Mouse (Mus musculus): ENCODE results near the gene Kras.

Kras gene

DNA sequence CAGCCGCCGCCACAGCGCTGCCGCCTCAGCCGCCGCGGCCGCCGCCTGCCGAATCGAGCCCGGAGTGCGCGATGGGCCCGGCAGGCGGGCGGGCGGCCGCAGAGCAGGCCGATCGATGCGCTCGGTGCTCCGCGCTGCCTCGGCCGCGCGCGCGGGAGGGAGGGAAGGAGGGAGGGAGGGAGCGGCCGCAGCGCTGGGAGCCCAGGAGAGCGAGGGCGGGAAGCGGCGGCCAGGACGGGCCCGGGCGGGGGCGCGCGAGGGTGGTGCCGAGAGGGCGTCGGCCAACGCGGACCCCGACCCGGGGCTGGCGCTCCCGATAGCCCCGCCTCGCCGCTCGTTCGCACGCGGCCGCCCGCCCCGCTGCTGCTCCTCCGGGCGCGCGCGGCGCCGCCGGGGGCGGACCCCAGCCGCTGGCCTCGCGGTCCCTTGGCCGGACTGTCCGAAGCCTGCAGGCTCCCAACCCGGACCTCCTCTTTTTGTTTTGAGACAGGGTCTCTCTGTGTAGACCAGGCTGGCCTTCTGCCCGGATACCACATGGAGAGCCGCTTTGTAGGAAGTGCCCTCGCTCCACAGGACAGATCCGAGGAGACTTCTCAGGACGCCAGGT, at the start of gene Kras:
Gene Kras (minus strand): TSS at position 55 of the 607 bp plus-strand sequence.
- DNase-seq (ENCODE audit: low spot score in 2 of 2) = peak; percentile 60 to 74

DNA sequence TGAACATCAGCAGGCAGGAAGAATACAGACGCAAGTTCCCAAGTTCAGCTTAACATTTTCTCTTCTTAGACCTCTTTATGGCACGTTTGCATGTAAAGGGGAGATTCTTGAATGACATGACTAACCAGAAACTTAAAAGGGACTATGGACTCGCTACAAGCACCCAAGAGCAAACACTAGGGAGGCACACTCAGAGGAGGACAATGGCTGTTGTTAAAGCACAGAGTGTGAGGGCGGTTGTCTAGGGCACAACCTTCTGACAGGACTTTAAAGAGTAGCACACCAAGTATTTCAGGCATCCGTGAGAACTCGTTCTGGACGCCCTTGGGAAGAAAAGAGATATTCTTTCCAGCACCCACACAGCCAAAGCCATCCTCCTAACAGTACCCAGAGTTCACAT, 47.6 kb upstream of the Kras start:
- DNase-seq (ENCODE audit: low spot score in 2 of 2) = no peak

DNA sequence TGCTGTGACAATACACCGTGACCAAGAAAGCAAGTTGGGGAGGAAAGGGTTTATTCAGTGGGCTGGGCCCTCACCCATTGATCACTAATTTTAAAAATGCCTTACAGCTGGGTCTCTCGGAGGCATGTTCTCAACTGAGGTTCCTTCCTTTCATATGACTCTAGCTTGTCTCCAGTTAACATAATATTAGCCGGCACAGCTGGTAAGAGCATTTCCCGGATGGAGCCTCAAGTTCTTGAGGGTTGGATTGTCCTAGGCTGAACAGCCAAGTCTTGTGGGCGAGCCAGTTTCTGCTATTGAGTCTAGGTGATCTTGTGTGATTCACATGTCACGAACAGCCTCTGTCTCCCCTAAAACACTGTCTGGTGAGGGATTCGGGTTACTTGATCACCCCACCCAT, 46.9 kb upstream of the Kras start:
- no peak for DNase-seq (ENCODE audit: low spot score in 2 of 2)

DNA sequence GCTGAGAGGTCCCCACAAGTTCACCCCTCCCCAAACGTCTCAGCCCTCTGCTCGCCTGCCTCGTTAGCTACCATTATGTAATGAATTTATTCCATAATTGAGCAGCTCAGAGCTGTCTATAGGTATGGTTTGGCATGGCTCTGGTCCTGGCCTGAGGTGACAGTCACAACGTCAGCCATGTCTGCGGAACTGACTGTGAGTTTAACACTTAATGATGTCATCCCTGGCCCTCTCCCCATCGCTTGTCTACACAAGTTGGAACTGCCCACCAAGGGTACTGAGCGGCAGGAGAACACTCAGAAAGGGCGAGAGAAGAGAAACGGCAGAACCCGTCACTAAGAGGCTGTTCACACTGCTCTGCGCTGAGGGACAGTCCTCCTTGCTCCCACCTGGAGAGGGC, 45.1 kb upstream of the Kras start:
- no peak for DNase-seq (ENCODE audit: low spot score in 2 of 2)

DNA sequence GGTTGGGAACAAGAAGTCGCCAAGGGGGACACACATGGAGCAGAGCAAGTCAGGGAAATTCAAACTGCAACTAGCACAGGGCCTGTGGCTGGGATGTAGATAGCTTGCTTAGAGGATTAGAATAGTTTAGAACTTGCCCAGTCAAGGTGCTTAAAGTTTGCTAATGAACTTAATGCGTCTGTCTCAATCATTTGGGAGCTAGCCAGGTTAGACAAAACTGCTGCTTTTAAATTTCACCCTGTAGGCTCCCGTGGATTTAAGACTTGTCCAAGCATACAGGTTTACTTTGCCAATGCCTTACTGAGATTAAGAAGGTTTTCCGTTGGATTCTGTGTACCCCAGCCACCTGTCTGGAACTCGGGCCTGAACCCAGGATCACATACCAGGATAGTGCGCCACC, 43.1 kb upstream of the Kras start:
- no peak for DNase-seq (ENCODE audit: low spot score in 2 of 2)

DNA sequence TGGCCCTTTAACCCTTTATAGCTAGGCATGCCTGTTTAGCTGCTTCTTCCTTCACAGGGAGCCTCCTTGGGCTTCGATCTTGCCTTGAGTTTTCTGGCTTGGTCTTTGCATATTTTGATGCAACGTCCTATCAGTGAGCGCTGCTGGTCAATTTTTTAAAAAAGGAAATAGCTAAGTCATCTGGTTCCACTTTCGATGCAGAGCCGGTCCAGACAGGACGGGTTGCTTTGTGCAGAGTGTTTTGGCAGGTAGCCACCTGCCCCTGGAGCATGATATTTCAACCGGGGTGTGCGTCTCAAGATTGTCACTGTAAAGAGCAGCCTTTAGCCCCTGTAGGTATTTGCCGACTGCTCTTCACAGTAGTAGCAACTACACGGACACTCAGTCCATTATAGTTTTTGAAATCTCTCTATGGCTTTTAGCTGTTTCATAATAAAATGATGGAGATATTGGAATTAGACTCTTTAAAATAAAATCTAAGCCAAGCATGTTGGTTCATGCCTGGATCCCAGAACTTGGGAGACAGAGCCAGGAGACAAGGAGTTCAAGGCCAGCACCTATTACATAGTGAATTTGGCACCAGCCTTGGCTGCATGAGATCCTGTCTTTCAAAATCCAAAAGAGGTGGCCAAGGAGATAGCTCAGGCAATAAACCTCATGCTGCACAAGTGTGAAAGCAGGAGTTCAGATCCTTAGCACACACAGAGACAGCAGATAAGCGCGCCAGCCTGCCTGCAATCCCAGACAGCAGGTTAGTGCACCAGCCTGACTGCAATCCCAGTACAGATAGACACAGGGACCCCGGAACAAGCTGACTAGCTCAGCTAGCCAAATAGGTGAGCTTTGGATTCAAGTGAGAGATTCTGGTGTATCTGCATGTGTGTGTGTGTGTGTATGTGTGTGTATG, 41.6 kb upstream of the Kras start:
- DNase-seq (ENCODE audit: low spot score in 2 of 2) = no peak

DNA sequence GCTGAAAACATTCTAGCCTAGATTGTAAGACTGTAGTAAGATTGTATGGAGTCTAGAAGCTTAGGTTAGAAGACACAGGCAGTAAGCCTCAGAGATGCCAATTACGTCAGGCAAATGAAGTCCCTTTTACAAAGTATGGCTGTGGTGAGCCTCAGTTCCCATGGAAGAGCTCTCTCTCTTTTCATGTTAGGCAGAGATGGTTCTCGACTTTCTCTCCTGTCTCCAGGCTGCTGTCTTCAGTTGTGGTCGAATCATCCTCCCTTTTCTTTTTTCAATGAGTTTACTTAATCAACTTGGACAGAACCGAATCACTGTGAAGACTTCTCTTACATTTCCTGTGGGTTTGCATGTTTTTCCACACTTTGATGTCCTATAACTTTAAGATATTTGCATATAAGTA, 35.6 kb upstream of the Kras start:
- no peak for DNase-seq (ENCODE audit: low spot score in 2 of 2)

DNA sequence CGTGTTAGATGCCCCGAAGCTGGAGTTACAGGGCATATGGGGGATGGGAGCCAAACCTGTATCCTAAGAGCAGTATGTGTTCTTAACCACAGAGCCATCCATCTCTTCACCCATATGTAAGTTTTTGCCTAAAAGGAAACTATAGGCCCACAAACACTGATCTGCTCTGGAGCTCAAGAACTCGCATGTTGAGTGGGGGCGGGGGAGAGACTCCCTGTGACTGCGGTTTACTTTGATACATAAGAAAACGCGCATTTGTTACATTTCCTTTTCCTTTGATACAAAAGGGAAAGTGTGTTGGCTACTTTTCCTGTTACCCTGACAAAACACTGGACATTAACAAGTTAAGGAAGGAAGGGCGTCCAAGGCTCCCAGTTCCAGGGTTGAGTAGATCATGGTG, 34.2 kb upstream of the Kras start:
- DNase-seq (ENCODE audit: low spot score in 2 of 2) = no peak

DNA sequence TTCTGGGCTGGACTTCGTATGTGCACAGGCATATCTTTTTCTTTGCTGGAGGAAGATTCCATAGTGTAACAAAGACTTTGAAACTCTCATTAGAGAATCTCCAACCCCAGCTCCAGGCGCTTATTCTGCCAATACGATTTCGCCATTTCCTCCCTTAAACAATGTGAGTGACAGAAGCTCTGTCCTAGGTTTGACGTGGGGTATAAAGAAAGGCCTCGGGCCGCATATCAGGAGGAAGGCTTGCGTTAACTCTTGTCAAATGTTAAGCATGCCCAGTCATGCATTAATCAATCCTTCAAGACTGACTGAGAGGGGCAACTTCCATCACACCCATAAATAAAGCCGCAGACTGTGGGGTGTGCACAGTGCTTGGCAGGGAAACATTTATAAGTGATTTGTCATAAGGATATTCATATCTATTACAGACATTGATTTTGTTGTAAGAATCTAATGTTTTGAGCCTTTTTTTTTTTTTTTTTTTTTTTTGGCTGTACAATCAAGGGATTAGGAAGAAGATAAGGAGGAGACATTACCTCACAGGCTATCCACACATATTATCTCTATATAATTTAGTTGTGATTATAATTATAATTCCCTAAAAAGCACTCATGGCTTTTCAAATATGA, 27.2 kb upstream of the Kras start:
- no peak for DNase-seq (ENCODE audit: low spot score in 2 of 2)

DNA sequence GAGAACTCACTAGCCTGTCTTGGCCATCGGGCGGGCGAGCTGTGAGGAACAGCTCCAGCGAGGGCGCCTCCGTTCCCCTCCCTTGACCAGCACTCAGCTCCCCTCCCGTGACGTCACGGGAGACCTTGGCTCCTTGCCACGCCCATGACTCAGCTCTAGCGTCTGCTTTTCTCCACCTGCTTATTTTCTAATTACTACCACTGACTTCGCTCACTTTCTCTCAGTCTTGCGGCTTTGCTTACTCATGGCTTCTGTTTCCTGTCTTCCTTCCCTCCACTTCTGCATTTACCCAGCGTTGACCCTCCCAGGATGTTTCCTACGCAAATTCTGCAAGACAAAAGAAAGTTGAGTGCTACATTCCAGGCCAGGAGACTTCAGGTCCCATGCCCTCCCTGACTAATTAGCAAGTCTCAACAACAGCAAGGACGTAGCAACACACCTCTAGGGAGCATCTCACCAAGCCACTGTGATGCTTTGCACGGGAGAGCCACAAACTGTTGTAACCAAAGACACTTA, 26.3 kb upstream of the Kras start:
- DNase-seq (ENCODE audit: low spot score in 2 of 2) = peak; percentile 12 to 16

DNA sequence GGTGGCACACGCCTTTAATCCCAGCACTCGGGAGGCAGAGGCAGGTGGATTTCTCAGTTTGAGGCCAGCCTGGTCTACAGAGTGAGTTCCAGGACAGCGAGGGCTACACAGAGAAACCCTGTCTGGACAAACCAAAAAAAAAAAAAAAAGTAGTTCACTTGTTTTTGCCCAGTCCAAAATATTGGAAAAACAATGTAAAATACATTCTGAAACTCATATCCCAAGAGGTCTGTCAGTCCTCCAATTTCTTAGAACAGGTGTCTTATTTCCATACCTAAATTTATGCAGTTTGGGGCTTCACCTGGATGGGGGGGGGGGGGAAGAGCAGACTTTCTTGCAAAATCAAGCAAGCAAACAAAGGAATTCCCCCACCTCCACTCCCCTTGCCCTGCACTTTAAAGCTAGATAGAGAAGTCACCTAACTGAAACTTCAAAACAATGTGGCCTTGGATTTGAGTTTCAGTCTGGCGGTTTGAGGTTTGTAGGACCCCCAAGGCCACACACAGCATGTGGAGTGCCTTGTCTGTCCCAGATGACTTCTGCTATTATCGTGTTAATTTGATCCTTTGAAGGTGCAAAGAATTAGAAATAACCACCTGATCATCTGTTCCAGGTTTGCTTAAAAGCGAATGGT, 25.7 kb upstream of the Kras start:
- DNase-seq (ENCODE audit: low spot score in 2 of 2) = no peak

DNA sequence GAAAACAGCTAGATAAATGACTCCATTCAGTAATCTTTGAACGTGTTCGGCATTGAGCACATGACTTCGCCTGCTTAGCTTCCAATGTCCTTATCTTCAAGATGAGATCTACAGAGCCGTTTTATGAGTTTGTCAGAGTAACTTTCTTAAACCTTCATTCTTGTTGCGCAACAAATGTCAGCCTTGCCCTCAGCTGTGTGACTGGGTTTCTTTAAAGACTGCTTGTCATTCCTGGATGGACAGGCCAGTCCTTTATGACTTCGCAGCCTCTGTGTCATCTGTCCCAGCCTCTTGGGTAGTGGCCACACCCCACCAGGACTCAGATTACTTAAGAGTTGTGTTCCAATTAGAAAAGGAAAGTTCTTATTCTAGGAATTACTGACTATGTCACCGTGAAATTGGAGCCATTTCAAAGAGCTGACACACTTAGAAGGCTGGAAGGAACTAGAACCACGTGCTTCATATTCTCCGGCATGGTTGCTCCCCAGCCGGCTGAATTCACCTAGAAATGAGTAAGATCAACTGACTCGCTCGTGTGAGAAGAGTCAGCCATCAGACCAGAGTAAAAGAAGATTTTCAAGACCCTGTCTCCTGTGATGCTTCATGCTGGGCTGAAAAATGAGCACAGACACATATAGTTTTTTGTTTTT, 24.1 kb upstream of the Kras start:
- DNase-seq (ENCODE audit: low spot score in 2 of 2) = no peak

DNA sequence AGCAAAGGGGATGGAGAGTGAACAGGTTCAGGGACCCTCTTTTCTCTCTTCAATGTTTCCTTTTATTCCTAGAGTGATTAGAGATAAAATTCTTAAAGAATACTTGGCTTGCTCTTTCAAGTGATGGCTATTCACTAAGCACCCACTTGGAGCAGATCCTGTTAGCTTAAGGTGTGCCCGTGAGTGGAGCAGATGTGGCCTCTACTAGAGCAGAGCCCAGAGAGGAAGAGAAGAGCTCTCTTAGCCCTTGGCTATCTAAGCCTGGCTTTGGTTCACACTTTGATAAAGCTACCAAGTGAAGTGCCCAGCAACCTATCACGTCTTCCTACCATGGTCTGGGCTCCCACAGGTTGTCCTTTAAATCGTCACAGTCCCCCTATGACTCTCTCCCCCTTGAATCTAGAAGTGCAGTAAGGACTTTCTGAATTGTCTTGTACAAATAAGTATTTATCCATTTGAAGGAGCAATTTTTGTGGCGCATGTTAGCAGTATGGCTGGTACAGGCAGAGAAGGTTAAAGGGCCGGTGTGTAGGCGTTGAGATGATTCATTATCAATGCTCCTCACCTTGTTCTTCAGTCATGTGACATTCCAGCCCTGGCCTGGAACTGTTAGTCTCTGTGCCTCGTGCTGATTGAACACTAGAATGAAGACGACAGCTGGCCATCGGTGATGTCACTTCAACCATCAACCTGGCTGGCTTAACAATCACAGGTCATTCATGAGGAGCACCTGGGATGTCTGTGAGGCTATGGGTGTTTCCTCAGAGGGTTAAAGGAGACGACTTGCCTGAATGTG, 22.3 kb upstream of the Kras start:
- DNase-seq (ENCODE audit: low spot score in 2 of 2) = no peak

DNA sequence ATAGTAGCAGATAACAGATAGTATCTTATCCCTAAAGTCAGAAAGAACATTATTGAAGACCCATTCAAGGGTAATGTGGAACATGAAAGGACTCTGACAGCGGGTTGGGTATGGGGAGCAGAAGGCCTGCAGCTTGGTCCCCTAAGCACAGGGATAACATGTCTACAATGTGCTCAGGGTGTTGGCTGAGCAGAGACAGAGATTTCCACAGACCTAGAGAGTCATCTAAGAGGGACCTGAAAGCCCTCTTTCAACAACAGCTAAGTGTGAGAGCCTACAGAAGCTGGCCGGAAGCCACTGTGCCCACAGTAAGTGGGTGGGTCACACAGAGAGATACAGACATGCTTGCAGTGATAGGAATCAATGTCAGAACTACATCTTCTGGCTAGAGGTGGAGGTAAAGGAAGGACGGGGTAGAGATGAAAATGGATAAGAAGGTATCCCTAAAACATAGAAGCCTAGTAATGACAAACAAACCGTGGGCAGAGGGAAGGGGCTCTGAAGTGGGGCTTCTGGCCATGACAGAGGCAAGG, 19.3 kb upstream of the Kras start:
- no peak for DNase-seq (ENCODE audit: low spot score in 2 of 2)

DNA sequence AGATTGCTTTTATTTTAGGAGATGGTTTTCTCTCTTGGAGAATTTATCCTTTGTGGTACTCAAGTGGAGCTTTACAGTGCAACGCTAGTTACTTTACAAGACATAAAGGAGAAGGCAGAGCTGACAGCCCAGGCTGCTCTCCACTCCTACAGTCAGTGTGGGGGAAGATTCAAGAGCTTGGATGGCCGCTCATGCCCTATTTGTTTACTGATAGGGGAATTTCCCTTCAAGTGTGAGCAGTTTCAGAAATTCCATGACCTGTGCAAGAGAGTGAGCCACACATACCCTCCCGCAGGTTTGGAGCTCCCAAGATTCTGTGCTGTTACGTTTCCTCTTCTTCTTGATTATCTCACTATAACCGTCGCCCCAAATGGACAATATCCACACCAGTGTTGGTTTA, 17.7 kb upstream of the Kras start:
- DNase-seq (ENCODE audit: low spot score in 2 of 2) = no peak

DNA sequence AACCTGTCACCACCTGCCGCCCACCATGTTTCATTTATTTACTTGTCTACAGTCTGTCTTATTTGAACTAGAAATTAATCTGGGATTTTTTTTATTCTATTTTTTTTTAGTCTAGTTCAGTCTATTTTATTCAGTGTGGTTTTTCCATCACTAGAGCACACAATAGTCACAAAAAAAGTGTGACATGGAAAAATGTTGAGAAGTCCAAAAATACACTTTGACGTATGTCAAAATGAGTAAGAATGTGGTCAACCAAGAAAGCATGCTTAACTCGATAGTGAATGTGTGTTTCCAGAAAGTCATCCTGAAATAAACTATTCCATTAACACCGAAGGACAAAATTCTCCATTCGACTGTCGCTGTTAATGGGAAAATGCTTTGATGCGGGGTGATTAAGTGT, 12.3 kb upstream of the Kras start:
- no peak for DNase-seq (ENCODE audit: low spot score in 2 of 2)

DNA sequence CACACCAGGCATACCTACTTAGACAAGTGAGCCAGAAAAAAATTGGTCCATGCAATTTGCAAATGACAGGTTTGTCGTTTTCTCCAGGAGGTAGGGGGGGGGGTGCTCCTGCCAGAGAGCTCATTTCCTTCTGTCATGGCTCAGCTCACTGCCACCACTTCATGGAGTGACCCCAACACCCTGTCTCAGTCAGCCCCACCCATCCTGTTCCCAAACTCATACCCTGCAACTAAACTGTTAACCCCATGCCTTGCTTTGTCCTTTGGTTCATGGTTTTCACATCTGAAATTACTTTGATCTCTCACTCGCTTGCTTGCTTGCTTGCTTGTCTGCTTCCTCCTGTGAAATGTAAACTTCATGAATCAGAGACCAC, 6.6 kb upstream of the Kras start:
- no peak for DNase-seq (ENCODE audit: low spot score in 2 of 2)

DNA sequence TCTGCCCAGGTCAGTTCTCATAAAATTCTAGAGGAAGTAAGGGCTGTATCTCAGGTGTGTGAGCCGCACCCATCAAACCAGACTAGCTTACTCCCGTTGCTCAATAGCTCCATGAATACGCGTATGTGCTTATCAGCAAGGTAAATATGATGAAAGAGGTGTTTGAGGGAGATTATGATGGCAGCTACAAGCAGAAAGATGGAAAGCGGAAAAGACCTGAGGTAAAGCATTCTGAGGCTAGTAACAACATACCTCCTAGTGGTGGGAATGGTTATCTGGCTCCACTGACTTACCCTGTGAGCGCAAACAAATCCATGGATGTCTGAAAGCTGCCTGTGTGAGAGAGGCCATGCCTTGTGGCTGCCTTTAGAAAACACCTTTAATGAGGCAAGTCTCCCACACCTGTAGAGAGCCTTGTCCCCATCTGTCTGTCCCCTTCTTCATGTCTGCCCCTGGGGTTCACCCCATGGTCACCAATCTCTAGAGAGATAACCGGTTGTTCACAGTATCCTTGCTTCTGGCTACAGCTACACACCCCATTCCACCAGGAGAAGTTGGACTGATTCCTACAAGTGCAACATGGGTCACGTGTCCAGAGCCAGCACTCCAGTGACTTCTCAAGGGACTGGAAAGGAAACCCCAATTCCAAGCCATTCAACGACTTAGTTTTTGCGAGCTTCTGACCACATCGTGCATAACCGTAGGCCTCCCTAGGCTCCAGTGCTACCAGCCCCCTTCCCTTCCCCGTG, 6.1 kb upstream of the Kras start:
- DNase-seq (ENCODE audit: low spot score in 2 of 2) = no peak

DNA sequence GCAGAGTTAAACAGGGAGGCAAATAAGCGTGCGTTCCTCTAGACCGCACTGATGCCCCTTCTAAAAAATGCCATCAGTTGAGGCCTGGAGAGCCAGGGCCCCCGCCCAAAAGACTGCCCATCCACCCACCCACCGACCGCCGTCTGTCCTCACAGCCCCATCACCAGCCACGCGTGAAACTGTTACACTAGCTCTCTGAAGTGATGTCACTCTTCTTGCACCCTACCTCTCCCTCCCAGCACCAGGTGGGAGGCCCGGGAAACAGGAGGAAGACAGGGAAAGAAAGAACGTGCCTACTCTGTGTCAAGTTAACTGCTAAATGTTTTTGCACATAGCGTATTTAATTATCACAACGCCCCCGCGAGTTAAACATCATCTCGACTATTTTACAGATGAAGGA, 781 bp upstream of the Kras start:
- DNase-seq (ENCODE audit: low spot score in 2 of 2) = peak; percentile 14 to 37

All from frontal cortex, postnatal 14 days (tissue).